Mouse (Mus musculus) left cerebral cortex, postnatal 10 days (tissue): ENCODE data around the gene Pde1c. TPM values are rescaled to one million over a fixed set of nuclear protein-coding genes. Genes with fewer than 3 reads are reported as not detected.
A peak's percentile ranks its signal among the peaks of the same experiment; 100 is the strongest.

Experiments used
- DNase-seq, 2 experiments: peaks; one replicate each; pipeline ENCODE4 v3.0.0; 2021 to 2022; ENCODE audit warnings: low spot score in 2 of 2, mixed read lengths in 1 of 2; ENCODE audit errors: extremely low spot score in 1 of 2
- intact Hi-C: fragments of 180-260 bp; cut with DNase I; formaldehyde crosslinking; loops from one replicate; pipeline ENCODE4 v1.15.1; 2025
- total RNA-seq, 2 experiments: library from RNA; stranded (reverse); gene quantifications; 2 replicates each; pipeline ENCODE4 v1.2.3; 2021

The Pde1c gene
- total RNA-seq, 2 experiments from 2014 or later, result 4.1 to 4.2 TPM

GRCm38 (mm10) chr6:56360086-56360485, 208.8 kb downstream of the Pde1c start:
- DNase-seq, result no peak
- intact Hi-C loops, result no loop called here

GRCm38 (mm10) chr6:56359126-56359525, 209.8 kb downstream of the Pde1c start:
- no peak for DNase-seq
- intact Hi-C loops, result no loop called here

GRCm38 (mm10) chr6:56347207-56347606, 221.7 kb downstream of the Pde1c start:
- DNase-seq, result no peak
- intact Hi-C loops, result no loop called here

- intact Hi-C loops, result no loop called here
- DNase-seq, result no peak
Observed at GRCm38 (mm10) chr6:56345082-56345481, 223.8 kb downstream of the Pde1c start.

- intact Hi-C loops, result no loop called here
- no peak for DNase-seq
Observed at GRCm38 (mm10) chr6:56342005-56342404, 226.9 kb downstream of the Pde1c start.

GRCm38 (mm10) chr6:56335811-56336446, 233.0 kb downstream of the Pde1c start:
- no peak for DNase-seq
- intact Hi-C loops, result no loop called here

- DNase-seq, result no peak
- intact Hi-C loops, result no loop called here
Observed at GRCm38 (mm10) chr6:56332149-56332548, 236.8 kb downstream of the Pde1c start.

GRCm38 (mm10) chr6:56331432-56331831, 237.5 kb downstream of the Pde1c start:
- intact Hi-C loops, result no loop called here
- no peak for DNase-seq

- no peak for DNase-seq
- intact Hi-C loops, result no loop called here
Observed at GRCm38 (mm10) chr6:56328103-56328502, 240.8 kb downstream of the Pde1c start.

- intact Hi-C loops, result no loop called here
- peak in 1 of 2 experiments; percentile 12 for DNase-seq
Observed at GRCm38 (mm10) chr6:56322799-56323198, 246.1 kb downstream of the Pde1c start.

- intact Hi-C loops, result no loop called here
- no peak for DNase-seq
Observed at GRCm38 (mm10) chr6:56310318-56310717, 258.6 kb downstream of the Pde1c start.

- DNase-seq, result no peak
- intact Hi-C loops, result no loop called here
Observed at GRCm38 (mm10) chr6:56306066-56306465, 262.8 kb downstream of the Pde1c start.

GRCm38 (mm10) chr6:56292176-56292575, 276.7 kb downstream of the Pde1c start:
- intact Hi-C loops, result no loop called here
- no peak for DNase-seq

GRCm38 (mm10) chr6:56289307-56289706, 279.6 kb downstream of the Pde1c start:
- no peak for DNase-seq
- intact Hi-C loops, result no loop called here

GRCm38 (mm10) chr6:56284821-56285220, 284.1 kb downstream of the Pde1c start:
- intact Hi-C loops, result no loop called here
- no peak for DNase-seq

- DNase-seq, result no peak
Observed at GRCm38 (mm10) chr6:56275461-56275860, 293.4 kb downstream of the Pde1c start.

GRCm38 (mm10) chr6:56271741-56272140, 297.2 kb downstream of the Pde1c start:
- DNase-seq, result no peak
- intact Hi-C loops, result no loop called here

More at GRCm38 (mm10) chr6:56275461-56275860, 293.4 kb downstream of the Pde1c start:
- intact Hi-C loops, result no loop called here

GRCm38 (mm10) chr6:56264509-56264908, 304.4 kb downstream of the Pde1c start:
- DNase-seq, result no peak
- intact Hi-C loops, result no loop called here

- DNase-seq, result no peak
- intact Hi-C loops, result no loop called here
Observed at GRCm38 (mm10) chr6:56260118-56260517, 308.8 kb downstream of the Pde1c start.

- intact Hi-C loops, result no loop called here
- no peak for DNase-seq
Observed at GRCm38 (mm10) chr6:56257555-56258297, 311.2 kb downstream of the Pde1c start.
